Mouse (Mus musculus) gastrocnemius, adult 8-10 months (tissue): ENCODE data around the gene Cilp. TPM values are rescaled to one million over a fixed set of nuclear protein-coding genes. Genes with fewer than 3 reads are reported as not detected.
A peak's percentile ranks its signal among the peaks of the same experiment; 100 is the strongest.

Experiments
- DNase-seq, 2 experiments: peaks; one replicate each; pipeline ENCODE4 v3.0.0; 2022; ENCODE audit warnings: low spot score in 2 of 2
- total RNA-seq, 4 experiments: library from RNA; stranded (reverse); gene quantifications; 2 replicates each; pipeline ENCODE4 v1.2.4; 2022

Gene Cilp
- total RNA-seq, 4 experiments from 2014 or later, result 3.3 to 14.7 (median 9.6) TPM

GRCm38 (mm10) chr9:65293580-65293972, 28.6 kb downstream of the Cilp start:
- no peak for DNase-seq

DNA sequence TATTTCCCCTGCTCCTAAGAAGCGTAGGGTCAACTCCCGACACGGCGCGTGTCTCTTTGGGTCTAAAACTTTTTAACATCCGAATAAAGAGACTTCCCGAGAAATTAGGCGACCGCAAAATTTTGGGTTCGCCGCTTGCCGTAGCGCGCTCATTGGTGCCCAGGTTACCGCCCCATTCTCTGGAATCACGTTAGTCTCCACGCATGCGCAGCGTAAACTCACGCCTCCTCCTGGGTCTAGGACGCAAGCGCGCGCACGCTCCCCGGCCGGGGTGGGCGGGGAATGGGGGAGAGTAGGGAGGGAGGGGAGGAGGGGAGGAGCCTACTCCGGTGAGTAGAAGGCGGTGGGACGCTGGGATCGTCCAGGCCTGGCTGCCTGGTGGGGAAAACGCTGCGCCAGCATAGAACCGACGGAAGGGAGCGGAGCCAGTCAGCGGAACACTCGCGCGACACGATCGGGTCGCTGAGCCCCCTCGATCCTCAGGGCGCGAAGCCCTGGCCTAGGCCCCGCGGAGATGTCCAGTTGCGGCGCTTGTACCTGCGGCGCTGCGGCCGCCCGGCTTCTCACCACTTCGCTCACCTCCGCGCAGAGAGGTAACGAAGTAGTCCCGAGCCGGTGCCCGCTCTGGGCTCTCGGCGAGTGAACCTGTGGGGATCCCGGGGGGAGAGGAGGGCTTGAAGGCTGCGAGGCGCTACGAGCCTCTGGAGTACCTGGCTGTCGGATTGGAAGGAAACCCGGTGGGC, 29.2 kb downstream of the Cilp start, which contains the start of gene Clpx:
Gene Clpx (plus strand): TSS at position 288 of the 743 bp plus-strand sequence.
- peak; percentile 94 to 97 for DNase-seq

DNA sequence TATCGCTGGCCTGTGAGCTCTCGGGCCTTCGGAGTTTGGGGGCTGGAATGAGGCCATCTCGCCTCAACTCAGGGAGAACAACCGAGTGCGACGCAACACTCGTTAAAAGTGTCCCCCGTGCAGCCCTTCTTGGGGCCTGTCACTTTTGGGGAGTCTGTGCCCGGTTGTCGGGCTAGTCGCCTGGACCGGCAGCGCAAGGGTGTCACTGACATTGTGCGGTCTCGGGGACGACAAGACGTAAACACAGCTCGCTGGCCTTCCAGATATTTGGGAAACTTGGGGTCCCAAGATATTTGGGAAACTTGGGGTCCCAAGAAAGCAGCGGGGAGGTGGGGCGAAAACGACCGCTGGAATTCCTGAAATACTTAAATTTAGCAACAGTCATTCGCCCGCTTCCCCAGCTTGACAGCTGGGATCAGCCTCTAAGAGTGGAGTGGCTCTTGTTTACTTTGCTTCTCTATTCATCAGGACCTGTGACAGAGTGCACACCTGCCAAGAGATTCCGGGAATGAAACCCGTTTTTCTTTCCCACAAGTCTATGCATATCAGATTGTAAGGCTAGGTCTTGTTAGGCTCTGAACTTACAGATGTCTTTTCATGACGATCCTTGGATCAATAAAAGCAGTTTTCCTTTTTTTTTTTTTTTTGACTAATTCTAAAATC, 29.9 kb downstream of the Cilp start:
- no peak for DNase-seq

DNA sequence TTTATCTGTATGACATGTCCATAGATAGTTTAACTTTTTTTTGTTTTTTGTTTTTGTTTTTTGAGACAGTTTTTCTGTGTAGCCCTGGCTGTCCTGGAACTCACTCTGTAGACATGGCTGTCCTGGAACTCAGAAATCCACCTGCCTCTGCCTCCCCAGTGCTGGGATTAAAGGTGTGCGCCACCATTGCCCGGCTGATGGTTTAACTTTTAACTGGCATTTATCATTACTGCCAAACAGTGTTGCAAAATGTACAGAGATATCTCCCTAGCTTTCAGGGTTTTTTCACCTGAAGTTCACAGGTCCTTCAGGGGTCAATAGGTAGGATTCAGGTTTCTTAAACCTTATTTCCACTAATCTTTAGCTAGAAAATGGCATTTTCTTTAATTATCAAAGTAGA, 32.1 kb downstream of the Cilp start:
- no peak for DNase-seq

DNA sequence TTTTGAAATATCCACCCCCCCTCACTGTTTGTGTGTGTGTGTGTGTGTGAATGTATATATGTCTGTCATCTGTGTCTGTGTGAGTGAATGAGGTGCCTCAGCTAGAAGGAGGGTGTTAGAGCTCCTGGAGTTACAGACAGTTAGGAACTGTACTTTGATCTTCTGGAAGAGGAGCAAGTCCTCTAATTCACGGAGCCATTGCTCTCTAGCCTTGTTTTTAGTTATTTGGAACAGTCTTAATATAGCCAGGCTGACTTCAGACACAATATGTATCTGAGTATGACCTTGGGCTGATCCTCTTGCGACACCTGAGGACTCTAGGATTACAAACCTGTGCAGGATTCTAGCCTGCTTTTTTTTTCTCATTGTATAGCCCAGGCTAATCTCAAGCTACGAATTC, 33.8 kb downstream of the Cilp start:
- DNase-seq, result no peak

DNA sequence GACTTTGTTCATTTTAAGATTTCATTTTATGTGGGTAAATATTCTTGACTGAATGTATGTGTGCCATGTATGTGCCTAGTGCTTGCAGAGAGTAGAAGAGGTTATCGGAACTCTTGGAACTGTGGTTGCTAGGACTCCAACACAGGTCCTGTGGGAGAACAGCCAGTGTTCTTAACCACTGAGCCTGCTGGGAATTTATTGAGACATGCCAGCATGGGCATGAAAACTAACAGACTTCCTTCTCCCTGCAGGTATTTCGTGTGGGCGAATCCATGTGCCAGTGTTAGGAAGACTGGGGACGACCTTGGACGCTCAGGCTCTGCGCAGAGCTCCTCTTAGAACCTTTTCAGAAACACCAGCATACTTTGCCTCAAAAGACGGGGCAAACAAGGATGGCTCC, 34.7 kb downstream of the Cilp start:
- DNase-seq, result no peak

DNA sequence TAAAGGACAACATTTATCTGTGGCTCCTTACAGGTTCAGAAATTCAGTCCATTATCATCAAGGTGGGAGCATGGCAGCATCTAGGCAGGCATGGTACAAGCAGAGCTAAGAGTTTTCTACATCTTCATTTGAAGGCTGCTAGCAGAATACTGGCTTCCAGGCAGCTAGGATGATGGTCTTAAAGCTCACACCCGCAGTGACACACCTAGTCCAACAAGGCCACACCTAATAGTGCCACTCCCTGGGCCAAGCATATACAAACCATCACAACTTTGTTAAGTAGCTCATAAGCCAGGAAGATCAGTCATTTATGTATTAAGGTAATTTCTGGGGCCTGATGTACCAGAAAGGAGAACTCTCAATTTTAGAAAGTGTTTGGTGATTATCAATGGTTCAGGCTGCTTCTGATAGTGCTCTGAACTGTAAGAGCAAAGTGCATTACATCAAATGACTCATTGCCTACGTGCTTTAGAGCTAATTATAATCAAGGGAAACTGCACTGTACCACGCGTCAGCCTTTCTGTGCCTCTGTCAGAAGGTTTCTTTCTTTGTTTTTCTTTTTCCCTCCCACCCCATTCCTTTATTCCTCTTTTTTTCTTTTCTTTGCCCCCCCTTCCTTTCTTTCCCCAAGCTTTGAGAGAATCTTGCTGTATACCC, 37.5 kb downstream of the Cilp start:
- DNase-seq, result no peak

DNA sequence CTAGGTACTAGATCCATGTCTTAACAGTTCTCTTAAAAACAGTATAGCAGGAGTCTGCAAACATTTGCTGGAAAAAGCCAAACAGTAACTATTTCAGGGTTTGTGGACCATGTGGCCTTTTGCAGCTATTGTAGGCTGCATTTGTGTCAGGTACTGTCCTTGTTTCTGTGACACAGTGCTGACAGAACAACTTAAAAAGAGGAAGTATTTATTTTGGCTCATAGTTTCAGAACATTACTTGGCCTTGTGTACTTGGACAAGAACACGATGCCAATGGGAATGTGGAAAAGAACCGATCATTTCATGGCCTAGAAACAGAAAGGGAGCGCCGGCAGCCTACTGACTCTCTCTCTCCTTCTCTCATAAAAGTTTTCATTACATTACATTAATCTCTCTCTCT, 38.6 kb downstream of the Cilp start:
- no peak for DNase-seq

DNA sequence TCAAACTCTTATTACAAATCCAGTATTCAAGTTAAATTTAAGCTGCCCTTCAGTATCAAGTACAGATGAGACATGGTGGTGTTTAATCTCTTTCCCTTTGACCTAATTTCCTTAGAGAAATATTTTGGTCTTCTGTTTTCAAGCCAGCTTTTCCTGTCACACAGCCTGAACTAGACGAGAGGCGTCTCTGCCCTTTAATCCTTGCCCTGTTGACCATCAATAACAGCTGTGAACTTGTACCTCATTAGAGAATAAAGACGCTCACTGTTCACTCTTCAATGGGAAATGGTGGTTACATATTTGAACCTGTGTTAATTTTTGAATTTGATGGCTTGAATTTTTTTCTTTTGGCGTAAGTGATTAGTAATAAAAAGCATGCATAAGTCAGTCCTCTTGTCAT, 39.3 kb downstream of the Cilp start:
- DNase-seq, result no peak

DNA sequence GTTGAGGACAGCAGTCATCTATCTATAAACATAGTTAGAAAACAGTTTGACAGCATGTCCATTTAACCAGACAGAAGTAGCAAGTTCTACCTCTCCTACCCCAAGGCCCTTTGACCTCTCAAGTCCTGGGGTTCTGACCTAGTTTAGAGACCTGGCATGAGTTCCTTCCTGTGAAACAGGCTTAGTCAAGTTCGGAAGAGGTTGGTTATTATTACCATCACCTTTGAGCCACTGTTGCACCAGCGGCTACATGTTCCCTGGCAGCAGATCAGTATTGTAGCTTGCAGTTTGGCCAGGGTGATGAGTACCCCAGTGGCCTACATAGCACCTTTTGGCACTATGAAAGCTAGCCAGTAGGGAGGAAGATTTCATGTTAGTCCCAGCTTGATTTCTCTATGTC, 41.7 kb downstream of the Cilp start:
- DNase-seq, result no peak

GRCm38 (mm10) chr9:65308011-65308410, 43.0 kb downstream of the Cilp start:
- no peak for DNase-seq

- no peak for DNase-seq
Measured at GRCm38 (mm10) chr9:65312669-65313357, 47.8 kb downstream of the Cilp start.

DNA sequence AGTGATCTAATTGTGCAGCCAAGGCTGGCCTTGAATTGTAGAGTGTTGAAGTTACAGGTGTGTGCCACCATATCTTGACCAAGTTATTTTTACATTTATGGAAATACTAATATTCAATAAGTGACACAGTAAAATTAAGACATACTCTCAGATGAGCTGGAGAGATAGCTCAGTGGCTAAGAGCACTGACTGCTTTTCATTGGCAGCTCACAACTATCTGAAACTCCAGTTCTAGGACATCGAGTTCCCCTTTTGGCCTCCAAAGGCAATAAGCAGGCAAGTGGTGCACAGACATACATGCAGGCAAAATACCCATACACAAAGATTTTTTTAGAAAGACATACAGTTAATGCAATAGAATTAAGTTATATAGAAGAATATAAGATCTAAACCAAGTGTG, 48.9 kb downstream of the Cilp start:
- no peak for DNase-seq

DNA sequence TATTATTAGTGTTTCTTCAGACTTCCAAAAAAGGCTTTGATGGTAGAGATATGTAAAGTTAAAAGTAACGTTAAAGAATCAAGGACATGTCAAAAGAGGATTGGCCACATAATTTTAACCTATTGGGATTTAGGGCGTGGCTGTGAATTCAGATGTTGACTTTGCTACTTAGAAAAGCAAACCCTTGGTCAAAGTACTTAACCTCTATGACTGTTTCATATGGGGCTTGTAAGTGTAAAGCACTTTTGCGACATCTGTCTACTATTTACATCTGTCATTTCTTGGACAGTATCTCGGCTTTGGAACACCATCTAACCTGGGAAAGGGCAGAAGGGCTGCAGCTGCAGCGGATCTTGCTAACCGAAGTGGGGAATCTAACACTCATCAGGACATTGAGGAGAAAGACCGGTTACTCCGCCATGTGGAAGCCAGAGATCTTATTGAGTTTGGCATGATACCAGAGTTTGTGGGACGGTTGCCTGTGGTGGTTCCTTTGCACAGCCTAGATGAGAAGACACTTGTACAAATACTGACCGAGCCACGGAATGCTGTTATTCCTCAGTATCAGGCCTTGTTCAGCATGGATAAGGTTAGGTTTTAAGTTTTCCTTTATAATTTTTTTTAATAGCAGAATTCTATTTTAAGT, 57.4 kb downstream of the Cilp start:
- DNase-seq, result no peak

- no peak for DNase-seq
Measured at GRCm38 (mm10) chr9:65325971-65326370, 61.0 kb downstream of the Cilp start.

GRCm38 (mm10) chr9:65327371-65327770, 62.4 kb downstream of the Cilp start:
- DNase-seq, result no peak

Other genes starting within 250 kb of the Cilp start
- gene Hacd3, start 243.5 kb upstream of the Cilp start, total RNA-seq, result 10 to 100 TPM in 2 of 4 experiments, 1 to 10 TPM in 2; 6.3 to 11.2 (median 10.0) TPM
- 100 to 1,000 TPM in 3 of 4 experiments, 10 to 100 TPM in 1; 96.7 to 118 (median 110) TPM for gene Dpp8, start 232.8 kb upstream of the Cilp start, total RNA-seq
- 10 to 100 TPM; 28.1 to 32.6 (median 30.4) TPM for gene Igdcc4, start 163.7 kb upstream of the Cilp start, total RNA-seq
- gene Igdcc3, start 124.0 kb upstream of the Cilp start, total RNA-seq, result under 1 TPM; 0.10 to 0.17 (median 0.12) TPM
- 1 to 10 TPM; 3.3 to 5.2 (median 4.1) TPM for gene Parp16, start 69.8 kb upstream of the Cilp start, total RNA-seq
- gene Clpx, start 29.1 kb downstream of the Cilp start, total RNA-seq, result 10 to 100 TPM; 55.4 to 65.0 (median 56.9) TPM
- gene Pdcd7, start 80.9 kb downstream of the Cilp start, total RNA-seq, result 10 to 100 TPM; 12.1 to 19.7 (median 15.0) TPM
- gene Ubap1l, start 95.9 kb downstream of the Cilp start, total RNA-seq, result under 1 TPM in 3 of 4 experiments, not detected in 1; 0.31 to 0.52 (median 0.46) TPM
- gene Kbtbd13, start 126.5 kb downstream of the Cilp start, total RNA-seq, result 10 to 100 TPM in 3 of 4 experiments, 1 to 10 TPM in 1; 9.8 to 12.3 (median 11.4) TPM
- 1 to 10 TPM; 2.1 to 3.8 (median 2.2) TPM for gene Rasl12, start 133.3 kb downstream of the Cilp start, total RNA-seq
- not detected for gene Slc51b, start 157.8 kb downstream of the Cilp start, total RNA-seq
- gene Mtfmt, start 170.6 kb downstream of the Cilp start, total RNA-seq, result 1 to 10 TPM; 4.2 to 6.2 (median 5.3) TPM
- gene Spg21, start 195.8 kb downstream of the Cilp start, total RNA-seq, result 10 to 100 TPM in 1 of 4 experiments, 1 to 10 TPM in 3; 5.8 to 15.8 (median 7.6) TPM